Mouse (Mus musculus): ENCODE data around the gene Opalin.

Gene Opalin

DNA sequence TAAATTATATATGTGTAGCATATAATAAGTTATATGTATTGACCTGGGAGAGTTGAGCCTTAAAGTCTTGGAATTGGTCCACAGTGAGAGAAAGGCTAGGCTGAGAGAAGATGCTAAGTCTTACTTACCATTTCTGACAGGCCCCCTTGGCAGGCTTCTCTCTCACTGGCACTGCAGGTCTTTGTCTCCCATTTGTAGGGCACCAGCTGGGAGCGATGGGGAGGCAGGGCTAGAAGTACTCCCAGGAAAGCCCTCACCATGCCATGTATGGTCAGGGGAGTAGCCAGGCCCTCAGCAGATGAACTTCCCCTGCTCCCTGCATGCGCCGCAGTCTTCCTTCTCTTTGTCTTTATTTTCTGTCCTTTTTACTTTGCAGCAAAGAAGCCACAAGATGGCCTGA lies at the start of gene Opalin:
Opalin (minus strand) TSS at position 208 of the 400 bp plus-strand sequence.
- DNase-seq, result peak; percentile 22

- DNase-seq, result no peak
These were observed 46.1 kb upstream of the Opalin start for GRCm38 (mm10) chr19:41123009-41123408.

- peak; percentile 79 for DNase-seq
These were observed 43.0 kb upstream of the Opalin start for GRCm38 (mm10) chr19:41119924-41120323.

- no peak for DNase-seq
These were observed 41.4 kb upstream of the Opalin start for GRCm38 (mm10) chr19:41118346-41118745.

DNA sequence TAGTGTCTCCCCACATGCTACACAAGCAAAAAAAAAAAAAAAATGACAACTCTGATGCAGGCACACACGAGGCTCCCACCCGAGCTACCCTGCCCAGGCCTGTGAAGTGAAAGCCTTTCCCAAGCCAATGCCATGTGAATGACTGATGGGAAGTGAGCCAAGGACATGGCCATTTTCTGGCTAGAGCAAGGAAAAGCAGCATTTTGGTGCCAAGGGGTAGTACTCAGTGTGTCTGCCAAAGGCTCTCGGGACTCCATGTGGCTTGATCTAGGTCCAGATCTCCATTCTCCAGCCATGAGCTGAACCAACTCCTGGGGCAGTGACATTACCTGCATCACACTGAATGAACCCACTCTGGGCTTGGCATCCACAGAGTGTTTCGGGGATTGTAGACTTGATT lies 40.4 kb upstream of the Opalin start:
- no peak for DNase-seq

GRCm38 (mm10) chr19:41114611-41115010 lies 37.7 kb upstream of the Opalin start:
- no peak for DNase-seq

GRCm38 (mm10) chr19:41113911-41114531 lies 37.1 kb upstream of the Opalin start:
- peak; percentile 39 for DNase-seq

DNA sequence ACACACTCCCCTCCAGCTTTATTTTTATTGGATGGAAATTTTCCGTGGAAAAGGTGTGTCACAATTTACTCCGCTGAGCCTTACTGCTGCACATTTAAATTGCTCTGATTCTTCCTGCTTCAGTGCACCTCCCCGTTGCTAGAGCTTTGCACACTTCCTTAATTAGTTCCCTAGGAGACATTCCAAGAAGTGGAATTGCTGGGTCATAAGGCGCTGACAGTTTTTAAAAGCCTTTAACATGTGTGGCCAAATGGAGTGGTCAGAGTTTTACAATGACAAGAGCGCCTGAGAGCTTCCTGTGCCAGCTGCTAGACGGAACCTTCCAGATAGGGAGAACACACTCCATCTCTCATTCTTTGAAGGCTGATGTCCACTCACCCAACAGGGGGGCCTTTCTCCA lies 35.7 kb upstream of the Opalin start:
- DNase-seq, result no peak

DNA sequence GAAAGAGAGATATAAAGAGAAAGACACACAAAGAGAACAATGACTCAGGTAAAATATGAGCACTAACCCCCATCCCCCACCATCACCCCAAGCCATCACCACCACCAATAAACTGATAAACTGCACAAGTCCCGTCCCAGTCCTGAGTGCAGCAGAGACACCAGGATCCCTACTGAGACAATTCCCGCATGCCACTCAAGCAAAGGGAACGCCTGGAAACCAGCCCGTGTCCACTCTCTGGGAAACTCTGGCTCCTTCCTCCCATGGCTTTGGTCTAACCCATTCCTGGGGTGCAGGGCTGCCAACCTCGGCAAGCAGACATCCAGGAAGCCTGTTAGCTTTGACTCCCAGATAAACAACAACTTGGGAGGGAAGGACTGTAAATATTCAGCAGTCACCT lies 33.1 kb upstream of the Opalin start:
- no peak for DNase-seq

DNA sequence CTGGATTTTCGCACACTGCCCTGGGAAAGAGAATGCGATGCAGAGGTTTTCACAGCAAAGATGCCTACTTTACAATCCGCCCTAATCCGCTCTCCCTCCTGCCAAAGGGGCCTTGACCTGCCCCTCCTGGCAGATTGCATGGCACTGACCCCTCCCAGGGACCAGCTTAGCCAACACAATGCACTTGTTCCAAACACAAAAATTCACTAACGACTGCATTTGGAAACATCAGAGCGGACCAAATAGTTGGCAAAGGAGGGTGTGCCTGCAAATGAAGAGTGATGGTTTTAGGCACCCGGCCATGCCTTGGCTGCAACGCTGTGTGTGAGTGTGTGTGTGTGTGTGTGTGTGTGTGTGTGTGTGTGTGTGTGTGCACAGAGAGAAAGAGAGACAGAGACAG lies 32.6 kb upstream of the Opalin start:
- DNase-seq, result no peak

DNA sequence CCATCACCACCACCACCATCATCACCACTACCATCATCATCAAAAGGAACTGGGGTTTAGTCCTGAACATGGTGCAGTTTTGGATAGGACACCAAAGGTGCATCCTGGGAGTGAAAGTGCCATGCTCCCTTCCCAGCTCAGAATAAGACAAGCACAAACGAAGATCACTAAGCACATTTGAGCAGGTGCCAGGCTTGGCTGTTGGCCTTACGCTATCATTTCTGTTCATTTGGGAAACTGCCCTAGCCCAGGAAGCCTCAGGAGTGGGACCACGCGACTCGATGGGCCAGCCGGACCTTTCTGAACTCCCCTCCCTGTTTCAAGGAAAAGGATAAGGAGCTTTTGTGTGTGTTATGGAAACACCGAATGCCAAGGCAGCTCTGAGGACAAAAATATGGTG lies 31.8 kb upstream of the Opalin start:
- no peak for DNase-seq

GRCm38 (mm10) chr19:41107530-41107929 lies 30.6 kb upstream of the Opalin start:
- DNase-seq, result no peak

- no peak for DNase-seq
These were observed 28.0 kb upstream of the Opalin start for GRCm38 (mm10) chr19:41104922-41105321.

GRCm38 (mm10) chr19:41101390-41101789 lies 24.5 kb upstream of the Opalin start:
- DNase-seq, result peak; percentile 71

DNA sequence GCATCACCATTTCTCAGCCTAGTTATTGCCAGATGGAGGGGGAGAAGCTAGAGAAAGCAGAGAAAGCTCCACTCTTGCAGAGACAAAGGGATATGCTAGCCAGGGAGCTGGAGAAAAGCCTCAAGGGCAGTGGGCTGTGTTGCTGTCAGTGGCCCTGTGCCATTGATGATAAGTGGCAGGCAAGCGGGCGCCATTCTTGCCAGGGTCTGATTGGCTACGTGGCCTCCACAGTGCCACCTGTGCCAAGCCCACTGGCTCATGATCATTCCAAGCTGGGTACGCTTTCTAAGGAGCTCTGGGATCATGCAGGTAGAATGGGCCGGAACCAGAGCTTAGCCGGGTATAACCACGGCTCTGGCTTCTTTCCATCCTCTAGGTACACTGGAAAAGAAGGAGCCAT lies 23.9 kb upstream of the Opalin start:
- DNase-seq, result no peak

- DNase-seq, result no peak
These were observed 20.1 kb upstream of the Opalin start for GRCm38 (mm10) chr19:41097038-41097437.

- DNase-seq, result no peak
These were observed 15.0 kb upstream of the Opalin start for GRCm38 (mm10) chr19:41091901-41092300.

GRCm38 (mm10) chr19:41089833-41090232 lies 12.9 kb upstream of the Opalin start:
- peak; percentile 52 for DNase-seq

DNA sequence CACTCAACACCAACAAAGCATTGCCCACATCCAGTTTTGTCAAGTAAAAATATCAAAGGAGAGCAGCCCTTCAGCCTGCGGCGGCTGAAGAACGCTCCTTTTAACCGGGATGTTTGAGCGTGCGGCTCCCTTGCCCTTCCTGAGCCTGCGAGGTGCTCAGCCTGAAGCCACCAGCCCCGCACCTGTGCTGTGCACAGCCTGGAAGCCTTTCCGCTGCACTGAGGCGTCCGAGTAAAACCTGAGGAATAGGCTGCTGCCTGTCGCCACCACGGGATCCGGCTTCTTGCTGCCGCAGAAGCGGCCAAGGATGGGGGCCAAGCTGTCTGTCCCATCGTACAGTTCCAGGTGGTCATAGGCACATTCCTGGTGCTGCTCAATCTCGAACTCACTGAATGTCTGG lies 11.6 kb upstream of the Opalin start:
- no peak for DNase-seq

DNA sequence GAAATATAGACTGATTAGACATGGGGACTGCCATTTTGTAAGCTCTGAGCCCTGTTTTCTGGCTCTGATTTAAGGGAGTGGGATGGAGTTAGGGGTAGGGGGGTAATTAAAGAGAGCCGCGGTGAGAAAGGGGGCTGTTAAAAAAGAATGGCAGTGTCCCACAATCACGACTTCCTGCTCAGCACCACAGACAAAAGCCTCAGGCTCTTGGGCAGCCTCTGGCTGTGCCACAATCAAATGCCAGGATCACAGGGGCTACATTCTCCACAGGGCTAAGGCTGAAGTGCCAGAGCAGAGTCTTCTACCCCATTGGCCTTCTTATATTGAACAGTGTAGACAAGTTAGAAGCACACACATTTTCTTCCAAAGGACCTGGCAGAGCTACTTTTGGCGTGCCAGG lies 11.0 kb upstream of the Opalin start:
- DNase-seq, result no peak

GRCm38 (mm10) chr19:41086700-41087099 lies 9.8 kb upstream of the Opalin start:
- peak; percentile 83 for DNase-seq

- DNase-seq, result peak; percentile 23
These were observed 9.4 kb upstream of the Opalin start for GRCm38 (mm10) chr19:41086289-41086688.

- no peak for DNase-seq
These were observed 6.7 kb upstream of the Opalin start for GRCm38 (mm10) chr19:41083646-41084045.

DNA sequence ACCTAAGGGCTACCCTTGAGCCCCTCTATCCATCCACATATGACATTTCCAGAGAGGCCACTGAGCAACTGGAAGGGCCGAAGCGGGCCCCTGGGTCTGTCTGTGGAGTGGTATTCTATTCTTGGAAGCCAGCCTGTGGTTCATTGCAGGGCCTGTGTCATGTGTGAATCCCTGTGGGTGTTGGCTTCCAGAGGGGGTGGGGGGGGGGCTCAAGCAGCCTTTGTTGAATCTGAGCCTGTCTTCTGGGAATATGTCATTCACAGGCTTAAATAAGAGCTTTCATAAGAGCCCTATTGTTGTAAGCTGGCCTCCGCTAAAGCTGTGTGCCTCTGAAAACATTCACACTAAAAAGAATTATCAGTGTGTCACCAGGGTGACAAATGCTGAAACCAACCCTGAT lies 4.7 kb upstream of the Opalin start:
- no peak for DNase-seq

GRCm38 (mm10) chr19:41073746-41074455 lies 3.0 kb downstream of the Opalin start:
- DNase-seq, result peak; percentile 12
